Mouse (Mus musculus): Measurements from ENCODE around the gene Mgrn1. TPM values are rescaled to one million over a fixed set of nuclear protein-coding genes. Genes with fewer than 3 reads are reported as not detected.
A peak's percentile ranks its signal among the peaks of the same experiment; 100 is the strongest.

The Mgrn1 gene
- polyA plus RNA-seq, 1 experiment from 2014 or later: 31.1 TPM

DNA sequence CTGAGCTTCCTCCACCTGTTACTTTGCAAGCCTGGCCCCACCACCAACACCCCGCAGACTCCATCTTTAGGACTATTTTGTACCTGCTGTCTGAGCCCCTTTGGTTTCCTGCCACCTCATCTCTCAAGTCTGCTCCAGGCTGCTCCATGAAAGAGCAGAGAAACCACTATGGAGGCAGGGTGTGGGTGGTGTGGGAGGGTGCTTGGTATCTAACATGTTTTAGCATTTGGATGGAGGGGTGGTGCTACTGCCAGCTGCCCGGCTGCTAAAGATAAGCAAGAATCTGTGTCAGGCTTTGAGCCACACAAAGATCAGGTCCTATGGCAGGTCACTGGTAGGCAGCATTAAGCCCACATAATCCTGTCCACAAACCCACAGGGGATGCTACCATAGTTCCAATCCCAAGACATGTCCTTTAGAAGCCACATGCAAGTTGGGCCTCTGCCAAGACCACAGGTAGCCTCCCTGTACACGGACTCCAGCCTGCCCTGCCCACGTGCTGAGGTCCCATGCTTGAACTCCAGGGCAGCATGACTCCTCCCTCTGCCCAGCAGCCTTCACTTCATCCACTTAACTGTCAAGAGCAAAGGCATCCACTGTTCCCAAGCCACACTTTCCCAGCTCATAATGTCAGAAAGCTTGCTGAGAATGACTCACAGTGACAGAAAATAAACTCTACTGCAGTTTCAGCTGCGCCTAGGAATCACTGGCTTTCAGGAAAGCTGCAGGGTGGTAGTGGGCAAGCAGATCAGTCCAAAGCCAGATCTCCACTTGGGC is 92.4 kb downstream of the Mgrn1 start:
- no peak for DNase-seq (ENCODE audit: low spot score)

DNA sequence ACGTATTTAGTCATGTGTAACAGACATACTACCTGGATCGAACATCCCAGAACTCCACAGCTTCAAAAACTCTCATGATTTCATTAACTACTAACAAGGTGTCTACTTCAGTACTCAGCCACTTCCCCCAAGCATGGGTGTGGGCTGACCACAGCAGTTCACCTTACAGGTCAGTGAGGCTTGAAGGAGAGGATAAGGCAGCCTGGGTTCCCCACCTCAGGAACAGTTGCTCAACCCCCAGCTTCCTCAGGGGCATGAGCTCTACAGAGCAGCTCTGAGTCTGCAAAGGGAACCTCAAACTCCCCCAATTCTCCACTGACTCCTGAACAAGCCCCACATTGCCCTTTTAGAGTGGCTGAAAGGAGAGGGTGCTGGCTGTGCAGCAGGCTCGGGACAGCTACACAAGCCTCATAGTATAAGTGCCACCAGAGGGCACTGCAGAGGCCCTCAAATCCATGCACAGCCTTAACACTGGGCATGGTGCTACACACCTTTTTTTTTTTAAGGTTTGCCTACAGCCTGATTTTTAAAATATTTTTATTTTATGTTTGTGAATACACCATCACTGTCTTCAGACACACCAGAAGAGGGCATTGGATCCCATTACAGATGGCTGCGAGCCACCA is 93.8 kb downstream of the Mgrn1 start:
- DNase-seq (ENCODE audit: low spot score): peak; percentile 57

DNA sequence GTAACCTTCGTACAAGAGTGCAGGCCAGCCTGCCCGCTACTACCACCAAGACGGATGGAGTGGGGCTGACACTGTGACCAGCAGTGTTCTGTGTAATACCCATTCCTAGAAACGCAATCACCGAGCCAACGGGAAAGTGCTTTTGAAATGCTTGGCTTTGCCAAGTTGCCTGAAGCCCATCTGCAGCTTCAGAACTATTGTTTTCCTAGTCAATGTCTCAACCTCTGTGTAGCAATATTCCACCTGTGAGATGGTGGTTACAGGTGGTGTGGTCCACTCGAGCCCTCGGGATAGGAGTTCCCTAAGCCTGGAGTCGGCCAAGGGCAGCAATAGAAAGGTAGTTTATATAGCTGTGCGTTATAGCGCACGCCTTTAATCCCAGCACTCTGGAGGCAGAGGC is 98.7 kb downstream of the Mgrn1 start:
- DNase-seq (ENCODE audit: low spot score): no peak

Other genes with a start within 250 kb of the Mgrn1 start
- gene Vasn, start 246.3 kb upstream of the Mgrn1 start, polyA plus RNA-seq (2015; fragmentation: Nextera tagmentation; extraction: Ambion mirVana): 2.0 and 2.4 TPM in 2 replicates
- 47.3 and 48.7 TPM in 2 replicates for gene Dnaja3, start 246.3 kb upstream of the Mgrn1 start, polyA plus RNA-seq (2015; fragmentation: Nextera tagmentation; extraction: Ambion mirVana)
- 51.9 and 55.0 TPM in 2 replicates for gene Coro7, start 206.5 kb upstream of the Mgrn1 start, polyA plus RNA-seq (2015; fragmentation: Nextera tagmentation; extraction: Ambion mirVana)
- gene Nmral1, start 166.9 kb upstream of the Mgrn1 start, polyA plus RNA-seq (2015; fragmentation: Nextera tagmentation; extraction: Ambion mirVana): 40.4 and 43.0 TPM in 2 replicates
- 125 and 127 TPM in 2 replicates for gene Hmox2, start 159.9 kb upstream of the Mgrn1 start, polyA plus RNA-seq (2015; fragmentation: Nextera tagmentation; extraction: Ambion mirVana)
- 51.2 and 57.0 TPM in 2 replicates for gene Cdip1, start 96.0 kb upstream of the Mgrn1 start, polyA plus RNA-seq (2015; fragmentation: Nextera tagmentation; extraction: Ambion mirVana)
- 0.31 TPM in 1 of 2 replicates, not detected in the other for gene 4930562C15Rik, start 50.8 kb upstream of the Mgrn1 start, polyA plus RNA-seq (2015; fragmentation: Nextera tagmentation; extraction: Ambion mirVana)
- gene Ubald1, start 5.9 kb upstream of the Mgrn1 start, polyA plus RNA-seq (2015; fragmentation: Nextera tagmentation; extraction: Ambion mirVana): 57.5 and 62.3 TPM in 2 replicates
- 150 and 151 TPM in 2 replicates for gene Nudt16l1, start 52.5 kb downstream of the Mgrn1 start, polyA plus RNA-seq (2015; fragmentation: Nextera tagmentation; extraction: Ambion mirVana)
- gene Anks3, start 78.0 kb downstream of the Mgrn1 start, polyA plus RNA-seq (2015; fragmentation: Nextera tagmentation; extraction: Ambion mirVana): 45.3 and 50.3 TPM in 2 replicates
- 0.05 and 0.14 TPM in 2 replicates for gene Sept12, start 111.6 kb downstream of the Mgrn1 start, polyA plus RNA-seq (2015; fragmentation: Nextera tagmentation; extraction: Ambion mirVana)
- gene Smim22, start 121.0 kb downstream of the Mgrn1 start, polyA plus RNA-seq (2015; fragmentation: Nextera tagmentation; extraction: Ambion mirVana): 6.4 and 11.7 TPM in 2 replicates
- 35.1 TPM in 2 replicates for gene Rogdi, start 127.3 kb downstream of the Mgrn1 start, polyA plus RNA-seq (2015; fragmentation: Nextera tagmentation; extraction: Ambion mirVana)
- 109 and 110 TPM in 2 replicates for gene Glyr1, start 163.6 kb downstream of the Mgrn1 start, polyA plus RNA-seq (2015; fragmentation: Nextera tagmentation; extraction: Ambion mirVana)
- gene Ubn1, start 163.8 kb downstream of the Mgrn1 start, polyA plus RNA-seq (2015; fragmentation: Nextera tagmentation; extraction: Ambion mirVana): 25.5 and 33.0 TPM in 2 replicates
- gene Ppl, start 246.2 kb downstream of the Mgrn1 start, polyA plus RNA-seq (2015; fragmentation: Nextera tagmentation; extraction: Ambion mirVana): 0.49 and 1.0 TPM in 2 replicates

Data from thymus, postnatal 0 days (tissue).